Mouse (Mus musculus): ENCODE measurements around the gene Vmac.

- TF ChIP-seq POLR2A (IDR thresholded peaks at IDR 0.05; ENCODE audit: control insufficient read depth, extremely low read depth, insufficient read depth, low read length, poor library complexity) (no peak), CTCF (IDR thresholded peaks at IDR 0.05; ENCODE audit: borderline replicate concordance, control insufficient read depth, extremely low read depth, insufficient read depth, low read length, poor library complexity) (no peak)
These were observed 43.3 kb upstream of the Vmac start for GRCm38 (mm10) chr17:56761077-56761476.

Measured in thymus, adult 2 months (tissue).